ENCODE assay signal across 27 mouse cellular contexts in genomic region chr7:139239432-139239831, GRCm38 (mm10). TPM values are rescaled to one million over a fixed set of nuclear protein-coding genes. Genes with fewer than 3 reads are reported as not detected.
DNase-seq lines count a peak whose midpoint lies in the region; ATAC-seq and TF ChIP-seq lines count a peak whose summit lies in the region.
"Had no signal": no experiment of that assay in that cellular context is flagged by ENCODE, and none has a peak within 500 bp of the region (broad histone marks: within the 10 kb centered on the region; RNA-seq: fewer than 3 reads in every experiment).

No protein-coding gene starts in this region.

- no peaks in the 10 kb centered on the region for H3K79me2 ChIP-seq in MEL (ENCODE audit: control insufficient read depth, insufficient read depth, low read length, poor library complexity)

- TF ChIP-seq RAD21 in MEL (IDR thresholded peaks at IDR 0.05; ENCODE audit: low read depth, low read length) = no peak

- DNase-seq in heart, postnatal 4 days = no peak
- peak; percentile 31 for DNase-seq in MEL (ENCODE audit: low read depth, low spot score)
- no peak for DNase-seq in midbrain, embryonic 11.5 days (ENCODE audit: low spot score, missing footprints)
- DNase-seq: adrenal gland, adult 8-10 months; adrenal gland, postnatal 14 days; adrenal gland, postnatal 36 days; B cell, adult 2 months; cerebellum, adult 11 months; cerebellum, adult 18-20 months; cerebellum, adult 8-10 months; cerebellum, adult 9-11 months; cerebellum, postnatal 14 days; cerebellum, postnatal 36 days had no signal

- H3K27ac ChIP-seq in heart, embryonic 13.5 days (replicated peaks) = no peak overlapping the region
- no peak overlapping the region for H3K27ac ChIP-seq in MEL (ENCODE audit: control insufficient read depth, low read depth, low read length)
- no peak overlapping the region for H3K27ac ChIP-seq in midbrain, embryonic 11.5 days (ENCODE audit: low read depth, low read length)
- H3K27ac ChIP-seq: embryonic facial prominence, embryonic 13.5 days; embryonic facial prominence, embryonic 15.5 days; forebrain, embryonic 10.5 days; forebrain, embryonic 12.5 days had no signal

- WGBS in heart, embryonic 13.5 days = 58% methylated on average over 3 of the region's 3 CpGs
- 80% methylated on average over 3 of the region's 3 CpGs for WGBS in midbrain, embryonic 11.5 days

- no peak for ATAC-seq in heart, embryonic 13.5 days (ENCODE audit: extremely low read depth, insufficient number of reproducible peaks, low FRiP score, low TSS enrichment)
- peak; percentile 58; the same call in 1 of the 2 replicates for ATAC-seq in common myeloid progenitor, adult 5-6 weeks (replicated peaks; ENCODE audit: low read depth, poor library complexity, severe bottlenecking)
- ATAC-seq in megakaryocyte-erythroid progenitor cell, adult 5-6 weeks (replicated peaks; ENCODE audit: low FRiP score, low TSS enrichment, poor library complexity, severe bottlenecking) = peak; percentile 62
- ATAC-seq in midbrain, embryonic 11.5 days (ENCODE audit: low FRiP score) = no peak
- ATAC-seq in frontal cortex, adult (ENCODE audit: low TSS enrichment) = no peak
- ATAC-seq: CD4-positive, CD25-positive, alpha-beta regulatory T cell, adult 4 months; forebrain, embryonic 14.5 days; forebrain, embryonic 16.5 days had no signal

- no peak for TF ChIP-seq EP300 in MEL (IDR thresholded peaks at IDR 0.05; ENCODE audit: low read depth in 1 of 2, low read length in 2 of 2)

- no peaks in the 10 kb centered on the region for H3K36me3 ChIP-seq in heart, embryonic 13.5 days
- H3K36me3 ChIP-seq in MEL (ENCODE audit: control insufficient read depth in 1 of 2, insufficient read depth in 2 of 2, low read length in 2 of 2) = 0 out of 4 replicates have a peak, but pooled peaks cover 0 to 3% of the 10 kb centered on the region in 2 experiments
- H3K36me3 ChIP-seq in midbrain, embryonic 11.5 days (ENCODE audit: control insufficient read depth, insufficient read depth, low read length) = no peaks in the 10 kb centered on the region
- H3K36me3 ChIP-seq: embryonic facial prominence, embryonic 13.5 days; embryonic facial prominence, embryonic 15.5 days; forebrain, embryonic 10.5 days; forebrain, embryonic 12.5 days; G1E had no signal

- no peak for TF ChIP-seq CTCF in MEL (IDR thresholded peaks at IDR 0.05 in 2 of 3, conservative IDR thresholded peaks at IDR 0.05 in 1 of 3; ENCODE audit: control insufficient read depth in 1 of 3, insufficient read depth in 1 of 3, low read depth in 2 of 3, low read length in 3 of 3, poor library complexity in 1 of 3, severe bottlenecking in 1 of 3)

- TF ChIP-seq POLR2A in MEL (IDR thresholded peaks at IDR 0.05; ENCODE audit: control insufficient read depth in 1 of 2, insufficient read depth in 1 of 2, low read depth in 1 of 2, low read length in 2 of 2, poor library complexity in 1 of 2) = no peak

- H3K4me2 ChIP-seq in heart, embryonic 13.5 days = no peak overlapping the region
- no peak overlapping the region for H3K4me2 ChIP-seq in midbrain, embryonic 11.5 days
- H3K4me2 ChIP-seq: embryonic facial prominence, embryonic 13.5 days; embryonic facial prominence, embryonic 15.5 days; forebrain, embryonic 12.5 days had no signal

- no peaks in the 10 kb centered on the region for H3K27me3 ChIP-seq in heart, embryonic 13.5 days (replicated peaks)
- H3K27me3 ChIP-seq in MEL (ENCODE audit: control insufficient read depth in 1 of 2, insufficient read depth in 2 of 2, low read length in 2 of 2) = no peaks in the 10 kb centered on the region; a peak in 2 of 4 replicates
- no peaks in the 10 kb centered on the region for H3K27me3 ChIP-seq in midbrain, embryonic 11.5 days (ENCODE audit: control insufficient read depth, insufficient read depth, low read length)
- H3K27me3 ChIP-seq: embryonic facial prominence, embryonic 15.5 days had no signal

- H3K9me3 ChIP-seq in heart, embryonic 13.5 days = no peaks in the 10 kb centered on the region
- no peaks in the 10 kb centered on the region for H3K9me3 ChIP-seq in MEL (replicated peaks; ENCODE audit: insufficient read depth, low read length)
- H3K9me3 ChIP-seq in midbrain, embryonic 11.5 days (ENCODE audit: control insufficient read depth, low read length) = no peaks in the 10 kb centered on the region
- H3K9me3 ChIP-seq: embryonic facial prominence, embryonic 13.5 days; embryonic facial prominence, embryonic 15.5 days; forebrain, embryonic 10.5 days; forebrain, embryonic 12.5 days had no signal

- H3K9ac ChIP-seq in heart, embryonic 13.5 days = 0 out of 2 replicates have a peak overlapping the region, but pooled peaks have one; percentile 33
- H3K9ac ChIP-seq in MEL (ENCODE audit: control insufficient read depth, low read depth, low read length, poor library complexity, severe bottlenecking) = no peak overlapping the region
- no peak overlapping the region for H3K9ac ChIP-seq in midbrain, embryonic 11.5 days (ENCODE audit: low read length)
- H3K9ac ChIP-seq: embryonic facial prominence, embryonic 13.5 days; embryonic facial prominence, embryonic 15.5 days; forebrain, embryonic 12.5 days had no signal

- no peak overlapping the region for H3K4me3 ChIP-seq in heart, embryonic 13.5 days
- H3K4me3 ChIP-seq in MEL (ENCODE audit: control insufficient read depth in 1 of 2, insufficient read depth in 1 of 2, low read depth in 2 of 2, low read length in 2 of 2) = no peak overlapping the region
- H3K4me3 ChIP-seq in midbrain, embryonic 11.5 days (ENCODE audit: low read depth, low read length) = no peak overlapping the region
- H3K4me3 ChIP-seq: embryonic facial prominence, embryonic 13.5 days; embryonic facial prominence, embryonic 15.5 days; erythroblast, embryonic 14.5 days; forebrain, embryonic 10.5 days; forebrain, embryonic 12.5 days had no signal

- H3K4me1 ChIP-seq in heart, embryonic 13.5 days = peaks cover 20% of the 10 kb centered on the region
- H3K4me1 ChIP-seq in MEL (ENCODE audit: control insufficient read depth in 1 of 2, insufficient read depth in 2 of 2, low read length in 2 of 2) = peaks cover 2 to 7% of the 10 kb centered on the region in 2 experiments; a peak in 3 of 4 replicates
- H3K4me1 ChIP-seq in midbrain, embryonic 11.5 days (ENCODE audit: control insufficient read depth, insufficient read depth, low read length) = peaks cover 4% of the 10 kb centered on the region; the same call in 1 of the 2 replicates

TF ChIP-seq in MEL, 35 proteins besides CTCF, POLR2A, EP300 and RAD21 (continues in another document):
- TF ChIP-seq JUND (IDR thresholded peaks at IDR 0.05; ENCODE audit: low read depth, low read length) (no peak), SMC3 (IDR thresholded peaks at IDR 0.05; ENCODE audit: low read depth, low read length) (no peak), ELF1 (IDR thresholded peaks at IDR 0.05; ENCODE audit: low read depth, low read length) (no peak), KAT2A (conservative IDR thresholded peaks at IDR 0.05; ENCODE audit: low read depth, low read length) (no peak), ZKSCAN1 (IDR thresholded peaks at IDR 0.05; ENCODE audit: low read depth, low read length) (no peak), NRF1 (IDR thresholded peaks at IDR 0.05; ENCODE audit: insufficient read depth, low read depth, low read length, poor library complexity, severe bottlenecking) (no peak), USF2 (IDR thresholded peaks at IDR 0.05; ENCODE audit: borderline replicate concordance in 1 of 2, insufficient read depth in 1 of 2, low read depth in 1 of 2, low read length in 2 of 2) (no peak), POLR2AphosphoS2 (IDR thresholded peaks at IDR 0.05; ENCODE audit: low read length) (no peak), ZNF384 (IDR thresholded peaks at IDR 0.05; ENCODE audit: low read depth, low read length) (no peak), ZMIZ1 (IDR thresholded peaks at IDR 0.05; ENCODE audit: low read depth, low read length) (no peak), E2F4 (IDR thresholded peaks at IDR 0.05; ENCODE audit: borderline replicate concordance, low read depth, low read length) (no peak), MYC (IDR thresholded peaks at IDR 0.05; ENCODE audit: low read depth, low read length) (no peak)

RNA-seq across cellular contexts. Expression of gene Pwwp2b, which starts 8.8 kb away (rescaled TPM):
- polyA plus RNA-seq in heart, embryonic 13.5 days (2015; fragmentation: Nextera tagmentation; extraction: Ambion mirVana) = 7.3 and 8.0 TPM in 2 replicates
- 1 to 10 TPM; 7.9 to 9.3 TPM for total RNA-seq in heart, postnatal 4 days (2021)
- total RNA-seq in MEL (2012; rRNA removed) = 1.2 and 1.9 TPM in 2 replicates
- polyA plus RNA-seq in MEL (2012; ENCODE audit: insufficient read depth in 1 of 2, insufficient read length in 2 of 2, low read depth in 1 of 2, low replicate concordance in 2 of 2, missing spikeins in 1 of 2) = 1 to 10 TPM in 1 of 2 experiments, not detected in 1; 4.3 TPM
- total RNA-seq in common myeloid progenitor, adult 5-6 weeks (2017) = 3.8 TPM in 2 replicates
- total RNA-seq in megakaryocyte-erythroid progenitor cell, adult 5-6 weeks (2014; fragmentation: Nextera tagmentation) = 1.4 and 2.4 TPM in 2 replicates
- 1.1 and 2.1 TPM in 2 replicates for total RNA-seq in megakaryocyte-erythroid progenitor cell, adult 5-6 weeks (2017)
- polyA plus RNA-seq in midbrain, embryonic 11.5 days (2014; fragmentation: Nextera tagmentation; extraction: Ambion mirVana) = 2.6 and 3.3 TPM in 2 replicates
- polyA plus RNA-seq: erythroblast, embryonic 14.5 days had no signal

RNA-seq across cellular contexts. Expression of gene Stk32c, which starts 26.3 kb away (rescaled TPM):
- 0.11 TPM in 1 of 2 replicates, not detected in the other for polyA plus RNA-seq in heart, embryonic 13.5 days (2015; fragmentation: Nextera tagmentation; extraction: Ambion mirVana)
- total RNA-seq in heart, postnatal 4 days (2021) = 1 to 10 TPM; 3.3 to 3.4 TPM
- 0.07 TPM in 1 of 2 replicates, not detected in the other for total RNA-seq in MEL (2012; rRNA removed)
- under 1 TPM in 1 of 2 experiments, not detected in 1; 0.21 TPM for polyA plus RNA-seq in MEL (2012; ENCODE audit: insufficient read depth in 1 of 2, insufficient read length in 2 of 2, low read depth in 1 of 2, low replicate concordance in 2 of 2, missing spikeins in 1 of 2)
- total RNA-seq in common myeloid progenitor, adult 5-6 weeks (2017) = 0.92 TPM in 1 of 2 replicates, not detected in the other
- total RNA-seq in megakaryocyte-erythroid progenitor cell, adult 5-6 weeks (2014; fragmentation: Nextera tagmentation) = not detected in 2 replicates
- total RNA-seq in megakaryocyte-erythroid progenitor cell, adult 5-6 weeks (2017) = 0.88 TPM in 1 of 2 replicates, not detected in the other
- polyA plus RNA-seq in midbrain, embryonic 11.5 days (2014; fragmentation: Nextera tagmentation; extraction: Ambion mirVana) = 0.33 and 0.63 TPM in 2 replicates
- total RNA-seq: CH12.LX, G1E had no signal
- polyA plus RNA-seq: erythroblast, embryonic 14.5 days; G1E had no signal

RNA-seq across cellular contexts. Expression of gene Lrrc27, which starts 26.6 kb away (rescaled TPM):
- 2.3 and 3.3 TPM in 2 replicates for polyA plus RNA-seq in heart, embryonic 13.5 days (2015; fragmentation: Nextera tagmentation; extraction: Ambion mirVana)
- total RNA-seq in heart, postnatal 4 days (2021) = 1 to 10 TPM; 3.4 to 5.0 TPM
- 0.54 and 1.0 TPM in 2 replicates for total RNA-seq in MEL (2012; rRNA removed)
- 1 to 10 TPM in 1 of 2 experiments, not detected in 1; 1.3 TPM for polyA plus RNA-seq in MEL (2012; ENCODE audit: insufficient read depth in 1 of 2, insufficient read length in 2 of 2, low read depth in 1 of 2, low replicate concordance in 2 of 2, missing spikeins in 1 of 2)
- total RNA-seq in common myeloid progenitor, adult 5-6 weeks (2017) = 1.3 and 3.0 TPM in 2 replicates
- total RNA-seq in megakaryocyte-erythroid progenitor cell, adult 5-6 weeks (2014; fragmentation: Nextera tagmentation) = 2.4 TPM in 1 of 2 replicates, not detected in the other
- 0.56 and 1.4 TPM in 2 replicates for total RNA-seq in megakaryocyte-erythroid progenitor cell, adult 5-6 weeks (2017)
- polyA plus RNA-seq in midbrain, embryonic 11.5 days (2014; fragmentation: Nextera tagmentation; extraction: Ambion mirVana) = 6.8 and 9.8 TPM in 2 replicates
- polyA plus RNA-seq: erythroblast, embryonic 14.5 days; G1E had no signal

Comparison
In these comparisons a context has a peak if more than half of its experiments do, and no peak if none do; other contexts are left out.
1. ATAC-seq: peak in common myeloid progenitor, adult 5-6 weeks (single experiment) and megakaryocyte-erythroid progenitor cell, adult 5-6 weeks (single experiment); none in heart, embryonic 13.5 days (single experiment), midbrain, embryonic 11.5 days (single experiment) and frontal cortex, adult (single experiment).